Mouse (Mus musculus) ES-E14 (cell line): ENCODE results near the gene Sema5a. TPM values are rescaled to one million over a fixed set of nuclear protein-coding genes. Genes with fewer than 3 reads are reported as not detected.

Source experiments
- DNase-seq: peaks from one replicate; pipeline ENCODE4 v3.0.0-alpha.2; 2013; ENCODE audit warnings: low read depth, low spot score
- H3K27ac ChIP-seq: 2 replicates; pipeline ENCODE4 v1.5.1; 2012; ENCODE audit warnings: low read depth, mild to moderate bottlenecking, low read length, moderate library complexity, mixed read lengths; ENCODE audit not compliant: poor library complexity, insufficient read depth, severe bottlenecking
- H3K36me3 ChIP-seq: 2 replicates; pipeline ENCODE4 v1.6.1; 2012; ENCODE audit warnings: mild to moderate bottlenecking, low read length, moderate library complexity, mixed read lengths; ENCODE audit not compliant: control insufficient read depth, poor library complexity, insufficient read depth, severe bottlenecking
- H3K4me1 ChIP-seq, 2 experiments: fragments of 150-350 bp in 1 of 2; sonication (generic) in 1 of 2; 2 replicates each; pipeline ENCODE4 v1.6.1; 2012; ENCODE audit warnings: low read length in 2 of 2, mild to moderate bottlenecking in 1 of 2, mixed read lengths in 1 of 2; ENCODE audit not compliant: control insufficient read depth in 2 of 2, insufficient read depth in 2 of 2, poor library complexity in 1 of 2
- H3K4me3 ChIP-seq, 2 experiments: fragments of 150-350 bp in 1 of 2; sonication (generic) in 1 of 2; 2 replicates each; pipeline ENCODE4 v1.5.1; 2012; ENCODE audit warnings: low read length in 2 of 2, low read depth in 1 of 2, mild to moderate bottlenecking in 1 of 2, mixed read lengths in 1 of 2; ENCODE audit not compliant: insufficient read depth in 1 of 2, poor library complexity in 1 of 2, severe bottlenecking in 1 of 2
- H3K9ac ChIP-seq: 2 replicates; pipeline ENCODE4 v1.6.1; 2012; ENCODE audit warnings: low read depth, mild to moderate bottlenecking, low read length, mixed read lengths; ENCODE audit not compliant: poor library complexity, insufficient read depth, severe bottlenecking
- H3K9me3 ChIP-seq: fragments of 150-350 bp; sonication (generic); 2 replicates; pipeline ENCODE4 v1.6.1; 2012; ENCODE audit warnings: low read depth, mild to moderate bottlenecking, low read length; ENCODE audit not compliant: control insufficient read depth, insufficient read depth
- CHD2 ChIP-seq: IDR thresholded peaks from 2 replicates; pipeline ENCODE4 v1.6.1; 2014; ENCODE audit warnings: mild to moderate bottlenecking, low read depth, low read length, inconsistent platforms
- HCFC1 ChIP-seq: IDR thresholded peaks from 2 replicates; pipeline ENCODE4 v1.6.1; 2012; ENCODE audit warnings: low read length, inconsistent platforms, borderline replicate concordance; ENCODE audit not compliant: insufficient read depth
- MAFK ChIP-seq: IDR thresholded peaks from 2 replicates; pipeline ENCODE4 v1.6.1; 2014; ENCODE audit warnings: mild to moderate bottlenecking, low read depth, low read length, inconsistent platforms; ENCODE audit not compliant: insufficient read depth
- ZC3H11A ChIP-seq: IDR thresholded peaks from 2 replicates; pipeline ENCODE4 v1.6.1; 2012; ENCODE audit warnings: low read depth, mild to moderate bottlenecking, inconsistent platforms, low read length, borderline replicate concordance
- ZNF384 ChIP-seq: IDR thresholded peaks from 2 replicates; pipeline ENCODE4 v1.6.1; 2012; ENCODE audit warnings: low read depth, low read length, inconsistent platforms
- in situ Hi-C, 2 experiments: fragments of 600-800 bp; cut with MboI; formaldehyde crosslinking; loops; one replicate each; pipeline ENCODE4 v1.15.1; 2025; ENCODE audit warnings: low sequenced_read_pairs in 2 of 2, inconsistent platforms in 1 of 2; ENCODE audit not compliant: unreplicated experiment in 2 of 2
- total RNA-seq: library from RNA; depleted of rRNA; stranded (reverse); fragments of 300-350 nt; gene quantifications from 2 replicates; pipeline ENCODE4 v1.2.3, GENCODE M21; 2012

Gene Sema5a
- total RNA-seq, 1 experiment = 2.7 TPM

DNA sequence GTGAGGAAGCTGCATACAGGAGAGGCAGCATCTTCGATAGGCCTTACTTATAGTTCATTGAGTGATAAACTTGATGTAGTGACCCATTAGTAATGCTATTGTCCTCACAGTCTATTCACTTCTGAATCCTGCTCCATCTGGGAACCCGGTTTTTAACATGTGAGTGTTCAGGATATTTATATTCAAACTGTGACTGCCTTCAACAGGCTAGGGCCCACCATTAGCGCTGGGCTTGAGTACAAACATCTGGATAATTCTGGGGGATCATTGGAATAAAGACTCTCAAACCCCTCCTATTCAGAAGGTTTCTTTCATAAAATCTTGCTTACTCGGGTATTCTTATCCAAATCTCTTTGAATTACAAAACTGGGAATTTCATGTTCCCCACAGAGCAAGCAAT, 379.5 kb downstream of the Sema5a start:
- DNase-seq = no peak
- no peak for TF ChIP-seq HCFC1
- no peak for TF ChIP-seq ZC3H11A
- TF ChIP-seq ZNF384 = no peak
- TF ChIP-seq MAFK = no peak
- TF ChIP-seq CHD2 = no peak
- in situ Hi-C loops = no loop called here
- H3K36me3 ChIP-seq = no peaks in the 10 kb centered on the region
- no peak overlapping the region for H3K9ac ChIP-seq
- no peak overlapping the region for H3K4me3 ChIP-seq
- no peaks in the 10 kb centered on the region for H3K9me3 ChIP-seq
- no peak overlapping the region for H3K27ac ChIP-seq
- H3K4me1 ChIP-seq = no peaks in the 10 kb centered on the region

DNA sequence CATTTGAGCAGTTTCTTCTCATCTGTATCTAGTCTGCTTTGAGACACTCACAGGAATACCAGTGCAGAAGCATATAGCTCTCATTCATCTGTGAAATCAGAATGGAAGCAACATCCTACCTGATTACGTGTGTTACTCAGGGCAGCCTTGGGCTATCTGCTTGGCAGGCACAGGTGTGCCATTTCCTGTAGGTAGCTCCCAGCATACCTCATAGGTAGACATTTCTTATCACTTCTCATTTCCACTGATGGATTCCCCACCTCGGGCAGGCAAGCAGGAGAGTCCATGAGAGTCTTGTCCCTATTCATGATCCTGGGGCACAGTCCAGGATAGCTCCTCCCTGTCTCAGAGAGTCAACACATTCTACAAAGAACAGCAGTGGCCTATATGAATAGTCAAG, 381.4 kb downstream of the Sema5a start:
- Histone ChIP-seq H3K4me1 (no peaks in the 10 kb centered on the region), H3K27ac (no peak overlapping the region), H3K9me3 (no peaks in the 10 kb centered on the region), H3K4me3 (no peak overlapping the region), H3K36me3 (no peaks in the 10 kb centered on the region), H3K9ac (no peak overlapping the region)
- in situ Hi-C loops = no loop called here
- no peak for DNase-seq
- TF ChIP-seq ZNF384 = no peak
- TF ChIP-seq CHD2 = no peak
- TF ChIP-seq MAFK = no peak
- no peak for TF ChIP-seq HCFC1
- no peak for TF ChIP-seq ZC3H11A

DNA sequence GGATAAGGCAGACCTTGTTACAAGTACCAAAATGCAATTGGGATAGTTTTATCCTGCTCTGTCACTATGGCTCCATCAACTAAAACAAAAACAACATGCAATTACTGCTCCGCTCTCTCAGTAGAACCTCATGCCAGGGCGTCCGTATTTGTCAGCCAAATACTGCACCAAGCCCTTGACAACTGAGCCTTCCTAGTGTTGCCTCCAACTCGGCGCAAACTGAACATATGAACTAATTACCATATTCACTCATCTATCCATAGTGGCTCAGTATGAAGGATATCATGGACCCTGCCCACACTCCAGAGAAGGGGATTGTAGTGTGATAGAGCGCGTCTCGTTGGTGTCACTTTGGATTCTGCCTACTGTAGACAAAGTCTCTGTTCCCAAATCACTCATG, 389.1 kb downstream of the Sema5a start:
- H3K27ac ChIP-seq = no peak overlapping the region
- no peak overlapping the region for H3K4me3 ChIP-seq
- H3K4me1 ChIP-seq = peaks cover 0 to 2% of the 10 kb centered on the region in 2 experiments; a peak in 1 of 4 replicates
- in situ Hi-C loops = no loop called here
- H3K9ac ChIP-seq = no peak overlapping the region
- no peaks in the 10 kb centered on the region for H3K36me3 ChIP-seq
- H3K9me3 ChIP-seq = no peaks in the 10 kb centered on the region
- no peak for DNase-seq
- no peak for TF ChIP-seq HCFC1
- TF ChIP-seq ZC3H11A = no peak
- no peak for TF ChIP-seq ZNF384
- no peak for TF ChIP-seq MAFK
- TF ChIP-seq CHD2 = no peak

DNA sequence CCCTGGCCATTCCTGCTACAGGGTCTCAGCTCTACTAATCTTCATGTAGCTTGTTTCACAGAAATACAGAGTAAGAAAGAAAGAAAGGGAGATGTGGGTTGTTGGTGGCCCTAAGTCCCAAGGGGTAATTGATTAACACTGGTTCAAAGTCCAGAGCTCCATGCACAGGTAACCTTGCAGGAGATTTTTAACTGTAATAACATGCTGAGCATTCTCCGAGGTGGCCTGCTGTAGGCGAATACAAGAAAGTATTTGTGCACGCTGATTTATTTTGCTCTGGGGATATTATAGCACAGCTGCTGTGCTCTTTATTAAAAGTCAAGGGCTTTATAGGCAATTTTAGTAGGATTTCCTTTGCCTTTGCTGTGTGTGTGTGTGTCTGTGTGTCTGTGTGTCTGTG, 393.3 kb downstream of the Sema5a start:
- Histone ChIP-seq H3K9ac (no peak overlapping the region), H3K4me1 (no peaks in the 10 kb centered on the region), H3K36me3 (no peaks in the 10 kb centered on the region), H3K9me3 (no peaks in the 10 kb centered on the region), H3K4me3 (no peak overlapping the region), H3K27ac (no peak overlapping the region)
- TF ChIP-seq MAFK = no peak
- no peak for TF ChIP-seq ZC3H11A
- TF ChIP-seq HCFC1 = no peak
- no peak for TF ChIP-seq ZNF384
- TF ChIP-seq CHD2 = no peak
- no peak for DNase-seq
- in situ Hi-C loops = no loop called here

DNA sequence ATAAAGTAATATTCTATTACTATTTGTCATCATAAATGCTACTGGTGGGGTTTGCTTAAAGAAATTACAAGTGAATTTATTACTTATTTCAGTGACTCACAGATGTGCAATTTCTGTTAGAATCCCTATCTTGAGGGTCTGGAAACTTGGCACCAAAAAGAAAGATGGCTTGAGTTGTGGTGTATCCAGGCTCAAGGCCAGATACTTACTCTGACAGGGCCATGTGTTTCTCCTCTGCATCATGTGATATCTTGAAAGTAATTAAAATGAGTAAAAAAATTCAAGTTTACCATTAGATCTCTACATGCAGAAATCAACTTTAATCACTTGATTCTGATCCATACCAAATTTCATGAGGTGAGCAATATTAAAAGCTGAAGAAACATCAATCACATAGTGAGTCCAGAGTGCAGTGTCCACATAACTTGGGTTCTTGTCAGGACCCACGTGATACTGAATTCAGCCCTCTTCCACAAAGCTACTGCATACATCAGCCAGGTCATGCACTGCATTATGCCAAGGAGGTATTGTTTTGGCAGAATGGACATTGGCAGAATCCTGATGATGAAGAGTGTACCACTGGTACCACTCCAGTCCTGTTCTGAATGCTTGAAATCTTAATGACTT, 402.6 kb downstream of the Sema5a start:
- TF ChIP-seq HCFC1 (no peak), ZNF384 (no peak), CHD2 (no peak), MAFK (no peak), ZC3H11A (no peak)
- Histone ChIP-seq H3K27ac (no peak overlapping the region), H3K9ac (no peak overlapping the region), H3K4me1 (no peaks in the 10 kb centered on the region), H3K36me3 (no peaks in the 10 kb centered on the region), H3K9me3 (no peaks in the 10 kb centered on the region), H3K4me3 (no peak overlapping the region)
- in situ Hi-C loops = no loop called here
- DNase-seq = no peak
